ENCODE assay signal across 14 mouse cellular contexts in the genomic region with DNA sequence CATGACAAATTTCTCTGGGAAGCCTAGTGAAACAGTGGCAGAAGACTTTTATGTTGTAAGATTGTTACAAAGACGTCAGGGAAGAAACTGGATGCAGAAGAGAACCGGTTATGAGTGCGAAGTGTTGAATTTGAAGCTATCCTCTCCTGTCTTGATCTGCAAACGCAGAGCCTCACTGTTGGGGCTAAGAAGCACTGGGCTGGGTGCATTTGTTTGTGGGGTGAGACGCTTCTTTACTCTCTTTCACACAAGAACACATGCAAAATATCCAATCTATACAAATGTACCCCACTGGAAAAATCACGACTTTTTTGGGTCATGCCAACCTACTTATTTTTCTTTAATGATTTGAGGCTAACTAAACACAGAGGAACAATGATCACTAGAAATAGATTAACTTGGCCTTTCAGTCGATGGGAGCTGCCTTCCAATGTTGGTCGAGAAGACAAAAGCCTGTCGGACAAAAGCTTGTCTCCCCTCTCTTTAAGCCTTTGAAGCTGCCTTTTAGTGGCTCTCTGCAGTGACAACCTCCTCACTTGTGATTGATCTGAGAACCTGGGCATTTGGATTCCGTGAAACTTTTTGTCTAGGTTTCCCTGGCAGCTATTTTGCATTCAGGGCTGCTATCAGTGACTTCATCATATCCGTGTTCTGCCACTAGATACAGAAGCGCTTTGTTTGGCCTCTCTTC.
A peak's percentile ranks its signal among the peaks of the same experiment; 100 is the strongest.
DNase-seq lines count a peak whose midpoint lies in the region; ATAC-seq lines count a peak whose summit lies in the region.
"Had no signal": no experiment of that assay in that cellular context is flagged by ENCODE, and none has a peak within 500 bp of the region (broad histone marks: within the 10 kb centered on the region; RNA-seq: fewer than 3 reads in every experiment).

No protein-coding gene starts in this region.

- no peak overlapping the region for H3K9ac ChIP-seq in hindbrain, embryonic 14.5 days
- no peak overlapping the region for H3K9ac ChIP-seq in midbrain, embryonic 11.5 days (ENCODE audit: low read length)
- H3K9ac ChIP-seq: embryonic facial prominence, embryonic 13.5 days; liver, embryonic 14.5 days had no signal

- H3K4me1 ChIP-seq in hindbrain, embryonic 14.5 days (replicated peaks; ENCODE audit: control insufficient read depth, insufficient read depth, low read length), result no peaks in the 10 kb centered on the region
- H3K4me1 ChIP-seq in midbrain, embryonic 11.5 days (ENCODE audit: control insufficient read depth, insufficient read depth, low read length), result peaks cover 7% of the 10 kb centered on the region
- H3K4me1 ChIP-seq: embryonic facial prominence, embryonic 13.5 days had no signal

- no peak overlapping the region for H3K4me2 ChIP-seq in hindbrain, embryonic 14.5 days (replicated peaks)
- no peak overlapping the region for H3K4me2 ChIP-seq in midbrain, embryonic 11.5 days
- H3K4me2 ChIP-seq: embryonic facial prominence, embryonic 13.5 days had no signal

- WGBS in hindbrain, embryonic 14.5 days, result 12% methylated on average over 12 of the region's 12 CpGs
- WGBS in midbrain, embryonic 11.5 days, result 20% methylated on average over 12 of the region's 12 CpGs

- ATAC-seq in hindbrain, embryonic 14.5 days (ENCODE audit: low FRiP score), result peak; percentile 75; the same call in 1 of the 2 replicates
- ATAC-seq in midbrain, embryonic 11.5 days (ENCODE audit: low FRiP score), result peak; percentile 79
- no peak for ATAC-seq in activated CD4-positive, CD25-positive, alpha-beta regulatory T cell, adult 4 months

- H3K9me3 ChIP-seq in hindbrain, embryonic 14.5 days (ENCODE audit: control insufficient read depth, low read length), result no peaks in the 10 kb centered on the region
- no peaks in the 10 kb centered on the region for H3K9me3 ChIP-seq in midbrain, embryonic 11.5 days (ENCODE audit: control insufficient read depth, low read length)
- H3K9me3 ChIP-seq: embryonic facial prominence, embryonic 13.5 days had no signal

- DNase-seq in embryo, embryonic 10 days (ENCODE audit: low spot score), result peak; percentile 66
- no peak for DNase-seq in embryo, embryonic 10.5 days (ENCODE audit: low spot score)
- no peak for DNase-seq in hindbrain, embryonic 14.5 days (ENCODE audit: low spot score)
- peak; percentile 89 for DNase-seq in midbrain, embryonic 11.5 days (ENCODE audit: low spot score, missing footprints)
- peak; percentile 3 for DNase-seq in yolk sac, embryonic 10.5 days (ENCODE audit: low spot score)
- DNase-seq in ovary, postnatal 36 days (ENCODE audit: low spot score), result no peak
- DNase-seq in cerebellum, adult 11 months, result no peak
- DNase-seq: adrenal gland, adult 8-10 months; kidney, adult 18-20 months; lung, postnatal 4 days had no signal

- no peaks in the 10 kb centered on the region for H3K36me3 ChIP-seq in hindbrain, embryonic 14.5 days (replicated peaks; ENCODE audit: control insufficient read depth, insufficient read depth)
- H3K36me3 ChIP-seq in midbrain, embryonic 11.5 days (ENCODE audit: control insufficient read depth, insufficient read depth, low read length), result no peaks in the 10 kb centered on the region
- H3K36me3 ChIP-seq: embryonic facial prominence, embryonic 13.5 days had no signal

- H3K27me3 ChIP-seq in hindbrain, embryonic 14.5 days (ENCODE audit: control insufficient read depth, insufficient read depth, low read length), result no peaks in the 10 kb centered on the region
- no peaks in the 10 kb centered on the region for H3K27me3 ChIP-seq in midbrain, embryonic 11.5 days (ENCODE audit: control insufficient read depth, insufficient read depth, low read length)
- H3K27me3 ChIP-seq: embryonic facial prominence, embryonic 13.5 days had no signal

- no peak overlapping the region for H3K27ac ChIP-seq in hindbrain, embryonic 14.5 days
- H3K27ac ChIP-seq in midbrain, embryonic 11.5 days (ENCODE audit: low read depth, low read length), result peak overlapping the region; percentile 25; the same call in 1 of the 2 replicates
- H3K27ac ChIP-seq: embryonic facial prominence, embryonic 13.5 days; liver, embryonic 14.5 days had no signal

- no peak overlapping the region for H3K4me3 ChIP-seq in hindbrain, embryonic 14.5 days (replicated peaks; ENCODE audit: low read length)
- no peak overlapping the region for H3K4me3 ChIP-seq in midbrain, embryonic 11.5 days (ENCODE audit: low read depth, low read length)
- H3K4me3 ChIP-seq: embryonic facial prominence, embryonic 13.5 days; myocyte had no signal

Comparison
In these comparisons a context has a peak if more than half of its experiments do, and no peak if none do; other contexts are left out.
1. DNase-seq: peak in embryo, embryonic 10 days (single experiment), midbrain, embryonic 11.5 days (single experiment) and yolk sac, embryonic 10.5 days (single experiment); none in embryo, embryonic 10.5 days (single experiment), hindbrain, embryonic 14.5 days (single experiment), ovary, postnatal 36 days (single experiment) and cerebellum, adult 11 months (single experiment).